Mouse (Mus musculus): Measurements from ENCODE around the gene Ugt1a7c.

DNA sequence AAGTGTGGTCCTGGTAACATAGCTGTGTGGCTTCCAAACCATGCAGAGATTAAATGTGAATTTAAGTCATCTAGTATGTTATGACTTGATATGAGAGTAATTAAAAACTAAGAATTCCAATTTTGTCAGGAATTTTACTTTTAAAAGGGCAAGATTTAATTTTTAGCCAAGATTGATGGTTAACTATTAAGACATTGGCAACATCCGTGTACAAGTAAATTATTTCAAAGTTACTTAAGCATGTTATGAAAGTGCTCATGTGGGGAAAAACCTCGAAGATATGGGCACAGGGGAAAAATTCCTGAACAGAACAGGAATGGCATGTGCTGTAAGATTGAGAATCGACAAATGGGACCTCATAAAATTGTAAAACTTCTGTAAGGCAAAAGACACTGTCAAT lies 102.6 kb downstream of the Ugt1a7c start:
- TF ChIP-seq USF1 (IDR thresholded peaks at IDR 0.05; ENCODE audit: low read depth) = no peak
- TF ChIP-seq CTCF (IDR thresholded peaks at IDR 0.05; ENCODE audit: control insufficient read depth, insufficient read depth, insufficient read length) = no peak
- no peak for TF ChIP-seq MAX (IDR thresholded peaks at IDR 0.05)
- no peak for TF ChIP-seq CEBPB (IDR thresholded peaks at IDR 0.05; ENCODE audit: low read depth)

All from C2C12 (cell line).